Mouse (Mus musculus): ENCODE measurements around the gene Xpnpep1.

DNA sequence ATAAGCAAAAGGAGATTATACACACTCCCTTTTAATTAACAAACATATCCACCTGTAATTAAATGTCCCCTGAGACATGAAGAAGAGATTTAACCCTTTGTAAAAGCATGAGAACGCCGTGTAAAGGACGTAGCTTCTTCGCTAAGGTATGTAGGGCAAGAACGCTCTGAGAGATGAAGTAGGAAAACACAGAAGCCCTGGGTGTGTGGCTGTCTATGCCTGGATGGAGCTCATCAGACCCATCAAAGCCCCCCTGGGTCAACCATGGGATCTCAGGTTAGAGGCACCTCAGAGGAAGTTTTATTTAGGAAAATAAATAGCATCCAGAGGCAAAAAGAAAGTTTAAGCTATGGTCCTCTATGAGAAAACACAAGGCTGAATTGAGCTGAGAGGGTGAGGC is 37.3 kb upstream of the Xpnpep1 start:
- TF ChIP-seq POLR2A (IDR thresholded peaks at IDR 0.05; ENCODE audit: low read depth, low read length) (no peak), CTCF (IDR thresholded peaks at IDR 0.05; ENCODE audit: borderline replicate concordance, insufficient read depth, low read length) (no peak)
